Mouse (Mus musculus): ENCODE results near the gene Fut1. TPM values are rescaled to one million over a fixed set of nuclear protein-coding genes. Genes with fewer than 3 reads are reported as not detected.
A peak's percentile ranks its signal among the peaks of the same experiment; 100 is the strongest.
"Not testable (repeated sequence)": the region's sequence is repeated elsewhere in the genome, so short reads cannot be mapped to it uniquely, and the experiment has no call there.

The Fut1 gene
- polyA plus RNA-seq, 1 experiment from 2014 or later = 0.38 TPM

DNA sequence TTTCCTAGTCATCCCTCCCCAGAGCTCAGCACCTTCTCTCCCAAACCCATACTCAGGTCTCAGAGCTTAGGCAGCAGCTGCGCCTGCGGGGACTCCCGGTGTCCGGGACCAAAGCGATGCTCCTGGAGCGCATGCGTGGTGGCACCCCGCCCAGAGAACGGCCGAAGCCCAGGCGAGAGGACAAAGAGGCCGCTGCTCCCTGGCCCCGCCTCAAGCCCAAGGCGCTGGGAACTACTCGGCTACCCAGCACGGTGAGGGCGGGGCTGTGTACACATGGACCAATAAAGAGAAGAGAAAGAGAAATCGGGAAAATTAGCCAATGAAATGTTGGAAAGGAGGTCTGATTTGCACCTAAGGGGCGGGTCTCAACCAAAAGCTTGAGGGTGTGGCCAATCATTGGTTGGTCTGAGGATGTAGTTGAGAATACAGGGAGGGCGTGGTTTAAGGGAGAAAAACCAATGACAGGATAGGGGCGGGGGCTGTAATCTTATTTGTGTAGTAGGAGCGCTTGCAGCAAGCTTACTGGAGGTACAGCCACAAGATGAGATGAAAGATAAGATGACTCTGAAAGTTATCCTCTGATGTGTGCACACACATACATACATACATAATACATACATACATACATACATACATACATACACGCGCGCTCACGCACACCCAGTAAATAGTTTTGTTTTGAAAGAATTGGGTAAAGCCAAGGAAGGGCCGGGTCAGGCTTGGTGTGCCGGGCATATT lies 26.5 kb downstream of the Fut1 start:
- 3% methylated on average over 28 of the region's 28 CpGs for WGBS
- peaks cover 42% of the 10 kb centered on the region for H3K4me1 ChIP-seq (replicated peaks)

DNA sequence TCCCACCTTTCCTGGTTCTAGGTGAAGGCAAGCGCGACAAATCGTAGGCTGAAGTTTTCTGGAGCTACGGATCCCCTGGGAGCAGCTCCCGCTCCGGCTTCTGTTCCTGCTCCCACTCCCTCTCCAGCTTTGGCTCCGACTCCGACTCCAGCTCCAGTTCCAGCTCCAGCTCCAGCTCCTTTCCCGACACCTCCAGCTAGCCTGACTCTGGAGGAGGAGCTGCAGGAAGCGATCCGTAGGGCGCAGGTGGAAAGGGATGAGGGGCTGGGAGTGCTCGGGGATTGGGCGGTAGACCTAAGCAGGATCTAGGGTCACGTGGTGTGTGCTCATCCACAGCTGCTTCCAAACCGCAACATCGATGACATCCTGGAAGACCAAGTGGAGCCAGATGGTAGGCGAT lies 27.1 kb downstream of the Fut1 start:
- WGBS = 9% methylated on average over 18 of the region's 18 CpGs
- H3K9ac ChIP-seq = peak overlapping the region; percentile 21; the same call in 1 of the 2 replicates
- H3K27ac ChIP-seq = peak overlapping the region; percentile 84
- no peaks in the 10 kb centered on the region for H3K27me3 ChIP-seq (replicated peaks)
- H3K4me2 ChIP-seq (replicated peaks) = peak overlapping the region; percentile 78
- peak overlapping the region; percentile 44 for H3K4me3 ChIP-seq (replicated peaks)
- peak; percentile 14 for ATAC-seq
- H3K4me1 ChIP-seq (replicated peaks) = peaks cover 41% of the 10 kb centered on the region
- H3K9me3 ChIP-seq = no peaks in the 10 kb centered on the region
- no peaks in the 10 kb centered on the region for H3K36me3 ChIP-seq

More for the DNA sequence above, 26.5 kb downstream of the Fut1 start:
- Histone ChIP-seq H3K4me3 (replicated peaks) (peak overlapping the region; percentile 44), H3K36me3 (no peaks in the 10 kb centered on the region), H3K27ac (peak overlapping the region; percentile 86), H3K9ac (peak overlapping the region; percentile 57), H3K27me3 (replicated peaks) (no peaks in the 10 kb centered on the region), H3K4me2 (replicated peaks) (peak overlapping the region; percentile 78), H3K9me3 (no peaks in the 10 kb centered on the region)
- peak; percentile 92 for ATAC-seq

DNA sequence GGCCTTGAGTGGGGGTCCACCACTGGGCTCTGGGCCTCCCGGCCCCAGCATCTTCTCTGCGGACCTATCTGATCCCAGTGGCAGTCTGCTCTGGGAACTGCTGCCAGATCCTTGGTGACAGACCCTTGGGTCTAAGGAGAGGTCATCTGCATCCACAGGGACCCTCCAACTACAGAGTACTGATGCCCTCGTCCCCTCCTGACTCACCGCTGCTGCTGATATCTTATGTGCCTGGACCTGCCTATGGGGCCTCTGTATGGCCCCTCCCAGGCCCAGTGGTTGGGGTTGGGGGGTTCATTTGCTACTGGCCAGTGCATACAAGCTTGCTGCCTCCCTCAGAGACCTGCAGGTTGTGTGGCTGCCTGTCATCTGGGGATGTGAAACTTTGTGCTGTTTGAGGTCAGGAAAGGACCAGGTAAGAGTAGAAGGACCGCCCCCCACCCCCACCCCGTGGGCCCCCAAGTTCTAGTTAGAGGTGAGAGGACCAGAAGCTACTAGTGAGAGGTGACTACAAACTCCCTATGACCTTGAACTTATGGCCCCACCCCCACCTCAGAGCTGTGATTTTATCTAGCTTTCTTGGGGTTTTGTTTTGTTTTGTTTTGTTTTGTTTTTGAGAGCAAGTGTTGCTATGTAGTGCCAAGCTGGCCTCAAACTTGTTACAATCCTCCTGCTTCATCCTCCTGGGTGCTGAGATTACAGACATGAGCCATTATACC lies 27.9 kb downstream of the Fut1 start:
- peak overlapping the region; percentile 44 for H3K4me3 ChIP-seq (replicated peaks)
- H3K27ac ChIP-seq = peak overlapping the region; percentile 84
- no peaks in the 10 kb centered on the region for H3K9me3 ChIP-seq
- no peaks in the 10 kb centered on the region for H3K27me3 ChIP-seq (replicated peaks)
- H3K4me2 ChIP-seq (replicated peaks) = peak overlapping the region; percentile 78; the same call in 1 of the 2 replicates
- peak overlapping the region; percentile 21; the same call in 1 of the 2 replicates for H3K9ac ChIP-seq
- H3K4me1 ChIP-seq (replicated peaks) = peaks cover 35% of the 10 kb centered on the region
- 70% methylated on average over 6 of the region's 6 CpGs for WGBS
- ATAC-seq = no peak
- no peaks in the 10 kb centered on the region for H3K36me3 ChIP-seq

DNA sequence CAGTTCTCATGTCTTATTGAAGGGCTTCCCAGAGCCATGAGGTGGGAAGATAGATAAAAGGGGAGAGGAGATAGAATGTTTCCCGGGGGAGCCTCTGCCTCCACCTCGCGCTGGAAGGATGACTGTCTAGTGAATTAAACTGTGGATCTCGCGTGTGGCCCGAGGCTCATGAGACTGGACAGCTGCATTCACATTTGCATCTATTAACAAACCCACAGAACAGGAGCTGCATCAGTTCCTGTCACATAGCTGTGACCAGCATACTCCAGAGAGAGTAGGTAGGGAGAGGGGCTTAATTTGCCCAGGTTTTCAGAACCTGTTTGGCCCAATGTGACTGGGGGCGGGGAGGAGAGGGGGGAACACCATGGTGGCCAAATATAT lies 28.5 kb downstream of the Fut1 start:
- Histone ChIP-seq H3K4me2 (replicated peaks) (no peak overlapping the region), H3K9me3 (no peaks in the 10 kb centered on the region), H3K4me3 (replicated peaks) (no peak overlapping the region), H3K27me3 (replicated peaks) (no peaks in the 10 kb centered on the region), H3K4me1 (replicated peaks) (peaks cover 31% of the 10 kb centered on the region), H3K36me3 (no peaks in the 10 kb centered on the region), H3K9ac (no peak overlapping the region), H3K27ac (no peak overlapping the region)
- 85% methylated on average over 7 of the region's 7 CpGs for WGBS
- ATAC-seq = no peak

DNA sequence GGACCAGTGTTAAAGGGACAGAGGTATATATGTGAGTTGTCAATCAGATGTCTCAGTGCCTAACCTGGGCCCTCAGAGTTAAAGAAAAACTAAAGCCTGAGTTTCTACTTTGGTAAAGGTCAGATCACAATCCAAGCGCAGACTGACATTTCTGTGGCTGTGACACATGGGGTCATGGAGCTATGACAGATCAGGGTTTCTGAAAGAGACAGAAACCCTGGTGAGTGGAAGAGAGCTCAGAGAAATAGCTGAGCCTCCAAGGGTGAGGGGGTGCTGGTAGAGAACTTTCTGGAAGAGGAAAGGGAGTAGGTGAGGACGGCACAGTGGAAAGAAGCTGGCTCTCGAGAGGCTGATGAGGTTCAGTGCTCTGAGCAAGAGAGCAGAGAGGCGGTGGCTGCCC lies 29.6 kb downstream of the Fut1 start:
- Histone ChIP-seq H3K9me3 (no peaks in the 10 kb centered on the region), H3K4me1 (replicated peaks) (peaks cover 21% of the 10 kb centered on the region), H3K4me2 (replicated peaks) (no peak overlapping the region), H3K27ac (no peak overlapping the region), H3K9ac (no peak overlapping the region), H3K36me3 (no peaks in the 10 kb centered on the region), H3K27me3 (replicated peaks) (no peaks in the 10 kb centered on the region), H3K4me3 (replicated peaks) (no peak overlapping the region)
- no peak for ATAC-seq
- WGBS = 82% methylated on average over 4 of the region's 4 CpGs

DNA sequence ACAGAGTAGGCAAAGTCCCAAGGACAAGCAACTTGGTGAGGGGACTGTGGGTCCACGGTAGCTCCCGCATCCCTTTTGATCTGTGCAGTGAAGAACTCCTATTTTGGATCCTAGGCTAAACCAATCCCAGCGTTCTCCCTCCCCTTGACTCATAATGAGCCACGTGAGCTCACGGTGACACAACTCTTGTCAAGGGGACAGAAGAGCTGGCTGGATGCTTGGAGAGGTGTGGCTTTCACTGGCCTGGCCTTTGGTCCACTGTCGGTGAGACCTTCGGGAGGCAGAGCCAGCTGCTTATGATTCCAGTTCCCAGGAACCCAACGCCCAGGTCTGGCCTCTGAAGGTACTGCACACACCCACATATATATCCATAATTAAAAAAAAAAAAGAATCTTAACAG lies 32.3 kb downstream of the Fut1 start:
- Histone ChIP-seq H3K36me3 (no peaks in the 10 kb centered on the region), H3K9ac (no peak overlapping the region), H3K4me2 (replicated peaks) (no peak overlapping the region), H3K27ac (no peak overlapping the region), H3K4me1 (replicated peaks) (peaks cover 10% of the 10 kb centered on the region; the same call in 1 of the 2 replicates), H3K4me3 (replicated peaks) (no peak overlapping the region), H3K9me3 (no peaks in the 10 kb centered on the region), H3K27me3 (replicated peaks) (no peaks in the 10 kb centered on the region)
- ATAC-seq = no peak
- 70% methylated on average over 8 of the region's 8 CpGs for WGBS

DNA sequence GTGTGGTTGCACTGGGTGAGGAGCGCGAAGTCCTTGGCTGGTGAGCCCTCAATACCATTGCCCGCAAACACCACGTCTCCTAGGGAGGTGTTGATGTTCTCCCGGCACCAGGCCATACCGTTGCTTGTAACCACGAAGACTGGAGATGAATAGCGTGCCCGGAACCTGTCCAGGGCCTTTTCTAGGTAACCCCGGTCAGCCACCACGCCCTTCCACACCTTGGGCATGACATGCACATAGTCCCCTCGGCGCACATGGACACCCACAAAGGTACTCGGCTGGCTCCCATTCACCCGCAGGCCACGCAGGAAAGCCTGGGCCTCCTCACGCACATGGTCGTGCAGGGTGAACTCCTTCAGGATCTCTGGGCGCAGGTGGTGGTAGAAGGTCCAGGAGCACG lies 33.4 kb downstream of the Fut1 start:
- not testable (repeated sequence) for H3K9me3 ChIP-seq; H3K9ac ChIP-seq; H3K4me3 ChIP-seq (replicated peaks); H3K4me1 ChIP-seq (replicated peaks); H3K27ac ChIP-seq; H3K27me3 ChIP-seq (replicated peaks); ATAC-seq; H3K4me2 ChIP-seq (replicated peaks); H3K36me3 ChIP-seq
- 94% methylated on average over 20 of the region's 20 CpGs for WGBS

GRCm38 (mm10) chr7:45654424-45655047 lies 37.4 kb downstream of the Fut1 start:
- H3K36me3 ChIP-seq = no peaks in the 10 kb centered on the region
- no peak overlapping the region for H3K9ac ChIP-seq
- 34% methylated on average over 17 of the region's 17 CpGs for WGBS
- H3K9me3 ChIP-seq = no peaks in the 10 kb centered on the region
- H3K27me3 ChIP-seq (replicated peaks) = no peaks in the 10 kb centered on the region
- H3K27ac ChIP-seq = no peak overlapping the region
- 0 out of 2 replicates have a peak, but pooled peaks cover 8% of the 10 kb centered on the region for H3K4me1 ChIP-seq (replicated peaks)
- ATAC-seq = peak; percentile 82
- 0 out of 2 replicates have a peak overlapping the region, but pooled peaks have one; percentile 2 for H3K4me3 ChIP-seq (replicated peaks)
- H3K4me2 ChIP-seq (replicated peaks) = peak overlapping the region; percentile 50

DNA sequence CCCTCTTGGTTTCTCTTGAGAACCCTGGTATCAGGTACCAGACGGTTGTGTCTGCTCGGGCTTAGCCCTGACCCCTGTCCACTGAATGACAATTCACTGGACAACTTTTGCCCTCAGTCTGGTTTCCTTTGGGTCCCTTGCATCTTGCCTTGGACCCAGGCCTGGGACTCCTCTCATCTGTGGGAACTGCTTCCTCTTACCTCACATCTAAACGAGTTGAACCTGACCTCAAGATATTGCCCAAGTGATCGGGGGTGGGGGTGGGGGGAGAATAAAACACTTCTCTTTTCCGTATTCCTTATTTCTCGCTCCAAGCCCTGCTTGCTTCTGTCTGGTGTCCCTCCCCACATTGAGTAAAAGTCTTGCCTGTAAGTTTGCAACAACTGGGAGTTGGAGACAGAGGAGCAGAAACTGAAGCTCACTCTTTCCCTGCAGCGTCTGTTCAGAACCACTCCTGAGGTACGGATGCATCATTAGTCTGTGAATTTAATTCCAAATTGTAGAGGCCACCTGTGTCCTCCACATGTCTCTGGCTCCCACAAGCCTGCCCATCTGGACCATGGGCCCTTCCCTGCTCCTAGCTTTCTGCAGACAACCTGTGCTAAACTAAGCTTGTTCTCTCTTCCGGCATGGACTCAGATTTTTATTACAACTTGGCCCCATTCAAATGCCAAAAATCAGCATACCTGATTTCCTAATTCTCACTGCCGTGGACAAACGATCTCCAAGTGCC lies 43.8 kb downstream of the Fut1 start:
- no peak for ATAC-seq
- WGBS = 83% methylated on average over 11 of the region's 11 CpGs
- no peaks in the 10 kb centered on the region for H3K36me3 ChIP-seq
- H3K27ac ChIP-seq = no peak overlapping the region
- peaks cover 18% of the 10 kb centered on the region for H3K4me1 ChIP-seq (replicated peaks)
- no peak overlapping the region for H3K4me3 ChIP-seq (replicated peaks)
- no peaks in the 10 kb centered on the region for H3K9me3 ChIP-seq
- H3K4me2 ChIP-seq (replicated peaks) = no peak overlapping the region
- H3K27me3 ChIP-seq (replicated peaks) = no peaks in the 10 kb centered on the region; the same call in 1 of the 2 replicates
- no peak overlapping the region for H3K9ac ChIP-seq

DNA sequence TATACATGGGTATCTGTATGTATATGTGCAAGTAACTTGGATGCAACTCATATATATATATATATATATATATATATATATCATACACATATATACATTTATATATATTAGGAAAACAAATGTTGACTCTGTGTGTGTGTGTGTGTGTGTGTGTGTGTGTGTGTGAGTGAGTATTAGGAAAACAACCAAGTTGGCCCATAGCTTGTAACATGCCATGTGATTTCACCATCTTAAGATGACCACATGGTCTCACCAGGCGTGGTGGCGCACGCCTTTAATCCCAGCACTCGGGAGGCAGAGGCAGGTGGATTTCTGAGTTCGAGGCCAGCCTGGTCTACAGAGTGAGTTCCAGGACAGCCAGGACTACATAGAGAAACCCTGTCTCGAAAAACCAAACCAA lies 44.6 kb downstream of the Fut1 start:
- peaks cover 21% of the 10 kb centered on the region for H3K4me1 ChIP-seq (replicated peaks)
- not testable (repeated sequence) for H3K9me3 ChIP-seq; H3K36me3 ChIP-seq; H3K27ac ChIP-seq; H3K9ac ChIP-seq; H3K27me3 ChIP-seq (replicated peaks); H3K4me2 ChIP-seq (replicated peaks); H3K4me3 ChIP-seq (replicated peaks); ATAC-seq
- 87% methylated on average over 6 of the region's 6 CpGs for WGBS

DNA sequence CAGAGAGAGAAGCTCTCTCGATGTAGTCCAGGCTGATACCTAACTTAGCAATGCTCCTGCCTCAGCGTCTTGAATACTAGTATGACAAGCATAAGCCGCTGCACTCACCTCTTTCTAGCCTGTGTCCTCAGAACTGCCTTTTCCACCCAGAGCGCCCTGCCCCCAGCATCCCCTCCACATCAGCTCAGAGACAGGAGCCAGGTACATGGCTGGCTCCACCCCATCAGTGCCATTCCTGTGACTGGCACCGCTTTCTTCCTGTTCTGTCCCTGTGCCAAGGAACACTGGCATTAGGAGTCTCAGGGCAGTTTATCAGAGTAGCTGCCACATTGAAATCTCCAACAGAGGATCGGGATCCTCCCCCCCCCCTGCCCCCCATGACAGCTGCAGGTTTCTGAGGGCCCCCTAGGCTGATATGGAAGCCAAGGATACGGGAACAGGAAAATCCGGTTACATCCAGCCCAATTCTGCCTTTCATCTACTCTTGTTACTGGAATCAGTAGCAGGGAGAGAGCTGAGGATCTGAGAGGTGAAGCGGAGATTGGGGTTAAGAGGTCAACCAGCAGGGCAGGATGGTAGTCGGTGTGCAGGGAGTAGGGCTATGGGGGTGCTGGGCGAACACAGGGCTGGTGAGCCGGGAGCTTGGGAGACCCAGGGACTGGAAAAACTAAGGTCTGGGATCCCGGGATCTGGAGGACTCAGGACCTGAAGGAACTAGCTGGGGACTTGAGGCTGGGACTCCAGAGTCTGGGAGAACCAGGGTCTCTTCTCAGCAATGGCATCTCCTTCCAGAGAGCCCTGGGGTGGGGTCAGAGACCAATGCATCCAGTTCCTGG lies 48.4 kb downstream of the Fut1 start:
- Histone ChIP-seq H3K27ac (0 out of 2 replicates have a peak overlapping the region, but pooled peaks have one; percentile 11), H3K4me1 (replicated peaks) (peaks cover 23% of the 10 kb centered on the region), H3K9me3 (no peaks in the 10 kb centered on the region), H3K9ac (peak overlapping the region; percentile 23; the same call in 1 of the 2 replicates), H3K27me3 (replicated peaks) (no peaks in the 10 kb centered on the region; the same call in 1 of the 2 replicates), H3K4me2 (replicated peaks) (peak overlapping the region; percentile 33), H3K4me3 (replicated peaks) (peak overlapping the region; percentile 18), H3K36me3 (no peaks in the 10 kb centered on the region)
- ATAC-seq = peak; percentile 49; the same call in 1 of the 2 replicates
- WGBS = 39% methylated on average over 13 of the region's 13 CpGs
